Mouse (Mus musculus) heart, adult 2 months (tissue): Measurements from ENCODE around the gene Extl1.

Experiments used
- CTCF ChIP-seq: fragments of 200-600 bp; IDR thresholded peaks from 2 replicates; pipeline ENCODE4 v1.8.1; 2022; ENCODE audit warnings: antibody characterized with exemption, mild to moderate bottlenecking, moderate library complexity
- EP300 ChIP-seq: fragments of 200-500 bp; IDR thresholded peaks from 2 replicates; pipeline ENCODE4 v1.6.1; 2011; ENCODE audit warnings: low read depth, low read length, control low read depth; ENCODE audit not compliant: insufficient read depth
- POLR2A ChIP-seq: fragments of 200-500 bp; IDR thresholded peaks from 2 replicates; pipeline ENCODE4 v1.6.1; 2011; ENCODE audit warnings: mild to moderate bottlenecking, low read depth, low read length, control low read depth; ENCODE audit not compliant: insufficient read depth

DNA sequence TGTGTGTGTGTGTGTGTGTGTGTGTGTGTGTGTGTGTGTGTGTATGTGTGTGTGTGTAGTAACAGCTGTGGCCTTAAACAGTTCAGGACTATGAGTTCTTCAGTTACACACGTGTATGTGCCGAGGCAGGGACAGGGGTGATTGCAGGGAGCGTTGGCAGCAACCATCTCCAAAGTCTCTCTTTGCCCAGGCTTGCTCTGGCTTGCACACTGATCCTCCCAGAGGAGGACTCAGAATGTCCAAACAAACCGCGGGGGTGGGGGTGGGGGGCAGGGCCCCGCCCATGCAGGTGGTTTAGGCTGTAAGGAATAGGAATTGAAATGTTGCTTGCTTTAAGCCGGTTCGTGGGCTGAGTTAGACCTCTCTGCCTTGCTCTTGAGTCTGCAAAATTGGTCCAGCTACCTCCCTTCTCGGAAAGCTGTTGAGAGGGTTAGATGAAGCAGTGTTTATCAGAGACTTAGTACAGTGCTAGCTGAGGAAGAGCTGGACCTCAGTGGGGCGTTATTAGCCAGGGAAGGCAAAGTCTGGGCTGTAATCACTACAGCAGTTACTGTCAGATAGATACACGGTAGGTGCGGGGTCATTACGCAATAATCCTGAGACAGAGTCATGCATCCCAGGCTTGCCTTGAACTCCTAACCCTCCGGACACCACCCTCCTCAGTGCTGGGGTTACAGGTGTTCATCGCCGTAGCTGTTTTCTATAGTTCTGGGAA lies 18.4 kb upstream of the Extl1 start:
- no peak for TF ChIP-seq CTCF
- no peak for TF ChIP-seq POLR2A
- TF ChIP-seq EP300, result no peak
